Mouse (Mus musculus) c-Kit-negative CD71-positive TER-119-positive erythroid progenitor cells, embryonic 14.5 days (primary cell): ENCODE measurements around the gene Mrps36.
"Not testable (repeated sequence)": the region's sequence is repeated elsewhere in the genome, so short reads cannot be mapped to it uniquely, and the experiment has no call there.

Source experiments
- DNase-seq: peaks from one replicate; pipeline ENCODE4 v3.0.0-alpha.2; 2013; ENCODE audit warnings: low read depth, low spot score

Gene Mrps36

DNA sequence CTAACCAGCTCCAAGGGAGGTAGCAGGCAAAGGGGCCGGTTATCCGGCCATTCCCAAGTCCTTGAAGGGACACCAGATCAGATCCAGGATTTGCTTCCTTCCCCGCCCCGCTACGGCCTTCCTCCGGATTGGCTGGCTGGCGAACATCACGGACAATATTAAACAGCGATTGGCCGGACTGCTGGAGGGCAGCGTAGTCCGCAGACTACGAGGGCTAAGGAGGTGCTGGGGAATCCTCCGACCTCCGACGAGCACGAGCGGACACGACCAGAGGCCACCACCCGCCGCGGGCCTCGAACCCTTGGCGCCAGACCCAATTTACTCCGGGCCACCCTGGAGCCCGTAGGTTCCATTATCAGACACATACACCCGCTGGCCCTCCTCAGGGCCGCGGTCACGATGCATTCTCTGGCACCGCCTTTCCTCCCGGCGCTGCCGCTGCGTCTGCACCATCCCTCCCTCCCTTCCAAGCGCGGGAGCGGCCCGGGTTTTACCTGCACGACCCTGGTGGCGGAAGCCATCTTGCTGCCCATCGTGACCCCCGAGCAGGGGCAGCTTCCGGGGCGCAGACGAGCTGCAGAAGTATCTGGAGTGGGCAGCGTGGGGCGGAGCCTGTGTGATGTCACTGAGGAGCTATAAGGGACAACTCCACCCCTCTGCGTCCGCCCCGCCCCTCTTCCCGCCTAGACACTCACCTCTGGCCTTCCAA, at the start of gene Mrps36:
TSS of gene Mrps36 (minus strand) at position 624 of the 709 bp plus-strand sequence.
- DNase-seq, result peak; percentile 89

DNA sequence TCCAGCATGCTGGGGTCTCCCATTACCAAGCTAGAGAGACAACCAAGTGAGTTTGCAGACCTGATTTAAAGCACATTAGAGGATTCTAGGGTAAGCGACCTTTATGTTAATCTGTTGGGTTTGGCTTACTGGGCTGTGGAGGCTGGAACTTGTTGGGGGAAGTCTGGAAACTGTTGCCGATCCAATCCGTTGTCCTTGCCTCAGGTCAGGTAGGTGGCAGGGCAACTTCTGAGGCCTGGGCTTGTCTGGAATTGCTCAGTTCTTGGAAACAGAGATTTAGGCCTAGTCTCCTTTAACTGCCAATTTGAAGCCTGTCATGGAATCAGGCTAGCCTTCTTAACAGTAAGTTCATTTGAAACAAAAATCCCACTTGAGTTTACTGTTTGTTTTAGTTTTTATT, 44.6 kb upstream of the Mrps36 start:
- no peak for DNase-seq

DNA sequence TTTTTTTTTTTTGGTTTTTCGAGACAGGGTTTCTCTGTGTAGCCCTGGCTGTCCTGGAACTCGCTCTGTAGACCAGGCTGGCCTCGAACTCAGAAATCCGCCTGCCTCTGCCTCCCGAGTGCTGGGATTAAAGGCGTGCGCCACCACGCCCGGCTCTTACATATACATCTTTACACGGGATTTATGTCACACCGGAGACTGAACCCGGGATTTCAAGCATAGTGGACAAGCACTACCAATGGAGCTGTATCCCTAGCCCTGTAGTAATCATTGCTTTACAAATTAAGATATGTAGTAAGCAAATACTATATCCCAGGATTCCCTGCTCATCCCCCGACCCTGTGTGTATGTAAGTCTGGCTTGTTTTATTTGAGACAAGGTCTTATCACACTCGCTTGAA, 43.6 kb upstream of the Mrps36 start:
- not testable (repeated sequence) for DNase-seq

DNA sequence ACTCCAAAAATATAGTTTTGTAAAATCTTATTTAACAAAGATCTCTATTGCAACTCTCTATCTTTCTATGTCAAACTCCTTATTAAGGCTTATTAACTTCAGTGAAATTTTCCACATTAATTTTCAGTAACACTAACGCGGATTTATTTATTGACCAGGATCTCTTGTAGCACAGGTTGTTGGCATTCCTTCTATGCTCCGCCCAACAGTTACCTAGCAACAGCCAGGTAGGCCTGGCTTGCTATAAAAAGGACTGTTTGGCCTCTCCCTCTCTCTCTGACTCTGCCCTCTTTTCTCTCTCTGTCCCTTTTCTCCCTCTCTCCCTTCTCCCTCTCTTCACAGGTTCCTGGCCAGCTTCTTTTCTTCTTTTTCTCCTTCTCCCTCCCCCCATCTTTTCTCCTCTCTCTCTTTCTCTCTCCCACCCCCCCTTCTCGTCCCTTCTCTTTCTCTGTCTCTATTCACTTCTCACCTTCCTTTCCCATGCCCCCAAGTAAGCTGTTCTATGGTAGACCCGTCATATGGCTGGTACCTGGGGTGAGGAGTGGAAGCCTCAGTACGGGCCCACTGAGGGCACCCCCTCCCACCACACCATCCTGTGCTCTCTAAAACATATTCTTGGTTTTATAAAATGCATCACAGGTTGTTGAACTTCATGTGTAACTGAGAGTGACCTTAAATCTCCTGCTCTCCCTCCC, 43.0 kb upstream of the Mrps36 start:
- DNase-seq, result no peak

DNA sequence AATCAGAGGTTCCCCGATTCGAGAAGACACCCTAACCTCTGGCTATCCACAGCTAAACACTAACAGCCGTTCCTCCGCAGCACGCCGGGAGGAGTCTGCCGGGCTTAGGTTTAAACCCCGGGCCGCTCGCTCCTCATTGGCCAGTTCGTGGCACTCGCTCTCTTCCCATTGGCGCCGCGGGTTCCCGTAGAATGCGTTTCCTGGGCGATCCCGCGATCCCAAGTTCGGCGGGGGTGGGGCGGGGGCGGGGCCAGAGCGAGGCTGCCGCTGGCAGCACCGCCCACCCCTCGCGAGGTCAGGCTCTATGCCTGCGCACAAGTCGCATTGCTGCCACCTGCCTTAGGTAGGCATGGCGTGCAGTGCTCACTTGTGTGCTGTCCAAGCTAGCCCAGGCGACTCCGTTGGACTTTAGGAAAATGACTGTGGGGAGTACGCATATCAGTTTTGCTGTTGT, 42.0 kb upstream of the Mrps36 start, which contains the start of gene Ccnb1:
TSS of gene Ccnb1 (minus strand) at position 157 of the 454 bp plus-strand sequence.
- peak; percentile 94 for DNase-seq

DNA sequence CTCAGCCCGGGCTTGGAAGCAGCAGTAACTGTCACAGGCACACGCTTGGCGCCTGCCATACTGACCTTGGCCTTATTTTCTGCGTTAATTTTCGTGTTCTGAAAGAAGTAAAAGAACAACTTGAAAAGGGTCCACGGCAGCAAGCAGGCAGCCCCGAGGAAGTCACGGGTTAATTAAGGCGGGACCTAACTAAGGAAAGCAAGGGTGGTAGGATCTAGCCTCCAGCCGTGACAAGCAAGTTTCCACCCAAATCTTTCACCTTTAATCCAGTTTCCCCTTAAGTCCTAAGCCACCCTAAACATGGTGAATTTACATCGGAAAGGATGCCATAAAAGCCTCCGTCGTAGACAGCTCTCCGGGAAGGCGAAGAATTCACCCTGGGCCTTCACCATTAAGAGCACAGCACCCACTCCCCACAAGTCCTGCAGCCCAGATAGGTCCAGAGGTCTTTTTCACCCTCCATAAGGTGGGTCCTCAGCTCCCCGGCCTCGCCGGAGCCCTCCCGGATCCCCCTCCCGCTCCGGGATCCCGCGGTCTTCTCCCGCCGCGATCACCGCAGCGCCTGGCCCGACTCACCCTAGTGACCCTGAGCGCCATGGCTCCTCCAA, 41.5 kb upstream of the Mrps36 start:
- peak; percentile 46 for DNase-seq

DNA sequence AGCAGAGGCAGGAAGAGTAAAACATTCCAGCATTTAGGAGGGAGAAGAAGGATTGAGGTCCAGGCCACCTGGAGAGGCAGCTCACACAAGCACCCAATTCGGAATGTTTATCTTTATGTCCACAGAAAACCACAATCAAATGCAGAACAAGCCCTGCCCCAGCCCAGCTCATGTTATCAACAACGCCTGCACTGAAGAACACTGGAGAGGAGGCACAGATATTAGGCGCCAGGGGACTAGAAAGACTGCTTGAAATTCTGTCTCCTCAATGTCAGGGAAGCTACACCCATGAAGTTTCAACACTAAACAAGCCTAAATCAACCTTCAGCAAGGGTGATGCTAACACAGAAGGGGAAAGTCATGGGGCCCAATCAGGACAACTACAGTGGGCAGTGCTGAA, 33.0 kb upstream of the Mrps36 start:
- DNase-seq, result no peak

DNA sequence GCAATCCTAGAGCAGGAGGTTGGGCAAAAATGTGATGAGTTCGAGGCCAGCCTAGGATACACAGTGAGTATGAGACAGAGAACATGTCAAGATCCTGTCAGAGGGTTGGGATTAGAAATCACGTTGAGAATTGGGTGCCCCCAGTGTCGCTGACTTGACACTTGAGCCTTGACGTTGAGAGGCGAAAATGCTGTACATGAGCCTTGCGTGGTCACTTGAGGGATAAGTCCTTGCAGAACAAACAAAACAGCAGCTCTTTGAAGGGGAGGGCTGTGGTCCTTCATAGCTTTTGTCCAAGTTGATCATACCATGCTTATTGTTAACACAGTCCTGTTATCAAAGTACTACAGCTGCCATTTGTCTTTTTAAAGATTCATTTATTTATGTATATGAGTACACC, 32.3 kb upstream of the Mrps36 start:
- DNase-seq, result no peak

DNA sequence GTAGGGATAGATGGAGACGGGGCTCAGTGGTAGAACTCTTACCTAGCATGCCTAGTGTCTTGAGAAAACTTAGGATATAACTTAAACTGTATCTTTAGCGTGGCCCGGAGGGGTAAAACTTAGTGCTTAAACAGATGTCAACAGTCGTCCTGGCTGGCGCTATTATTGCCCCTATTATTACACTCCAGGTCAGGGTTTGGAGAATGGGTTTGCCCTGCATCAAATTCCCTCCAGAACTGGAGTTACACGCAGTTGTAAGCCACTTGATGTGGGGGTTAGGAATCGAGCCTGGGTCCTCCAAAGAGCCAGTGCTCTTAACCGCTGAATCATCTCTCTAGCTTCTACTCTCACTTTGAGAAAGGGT, 31.6 kb upstream of the Mrps36 start:
- DNase-seq, result no peak

DNA sequence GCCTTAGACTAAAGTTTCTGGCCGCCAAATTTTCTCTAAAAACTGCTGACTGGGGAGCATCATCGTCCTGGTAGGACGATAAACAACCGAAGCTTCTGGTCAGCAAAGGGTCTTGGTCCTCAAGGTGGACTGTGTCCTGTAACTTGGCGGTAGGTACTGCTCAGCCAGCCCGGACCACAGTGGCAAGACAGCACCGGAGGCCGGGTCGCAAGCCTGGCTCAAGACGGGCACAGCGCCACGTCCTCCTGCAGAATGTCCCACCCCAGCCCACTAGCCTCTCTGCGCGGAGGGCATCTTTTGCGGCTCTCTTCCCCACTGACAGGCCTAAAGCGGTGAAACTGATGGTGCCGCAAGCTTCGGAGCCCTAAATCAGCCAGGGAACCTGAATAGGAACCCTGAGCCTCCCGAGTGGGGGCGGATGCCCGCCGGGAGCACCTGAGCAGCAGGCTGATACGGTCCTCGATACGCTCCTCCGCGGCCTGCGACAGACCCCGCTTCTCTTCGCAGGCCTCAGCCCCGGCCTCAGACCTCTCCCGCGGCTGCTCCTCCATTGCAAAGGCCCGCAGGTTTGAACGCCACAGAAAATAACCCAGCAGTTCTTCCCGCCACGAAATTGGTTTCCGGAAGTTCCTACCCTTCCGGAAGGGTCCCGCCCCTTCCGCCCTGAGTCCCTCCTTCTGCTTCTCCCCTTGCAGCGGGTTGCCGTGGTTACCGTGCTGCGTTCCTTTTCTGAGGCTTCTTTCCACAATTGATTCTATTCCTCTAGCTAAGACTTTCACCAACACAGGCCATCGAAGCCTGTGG, 31.0 kb upstream of the Mrps36 start, which contains the start of gene Cenph:
TSS of gene Cenph (minus strand) at position 648 of the 804 bp plus-strand sequence.
- DNase-seq, result peak; percentile 81

DNA sequence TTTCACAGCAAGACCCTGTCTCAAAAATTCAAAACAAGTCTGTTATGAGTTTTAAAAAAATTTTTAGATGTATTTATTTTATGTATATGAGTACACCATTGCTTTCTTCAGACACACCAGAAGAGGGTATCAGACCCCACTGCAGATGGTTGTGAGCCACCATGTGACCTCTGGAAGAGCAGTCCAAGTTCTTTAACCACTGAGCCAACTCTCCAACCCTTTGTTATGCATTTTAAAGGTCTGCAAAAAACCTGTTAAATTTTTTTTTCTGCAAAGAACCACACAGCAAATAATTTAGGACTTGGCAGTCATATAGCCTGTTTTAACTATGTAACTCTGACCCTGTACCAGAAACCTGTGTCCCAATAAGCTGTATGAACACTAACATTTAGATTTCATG, 30.2 kb upstream of the Mrps36 start:
- DNase-seq, result no peak

DNA sequence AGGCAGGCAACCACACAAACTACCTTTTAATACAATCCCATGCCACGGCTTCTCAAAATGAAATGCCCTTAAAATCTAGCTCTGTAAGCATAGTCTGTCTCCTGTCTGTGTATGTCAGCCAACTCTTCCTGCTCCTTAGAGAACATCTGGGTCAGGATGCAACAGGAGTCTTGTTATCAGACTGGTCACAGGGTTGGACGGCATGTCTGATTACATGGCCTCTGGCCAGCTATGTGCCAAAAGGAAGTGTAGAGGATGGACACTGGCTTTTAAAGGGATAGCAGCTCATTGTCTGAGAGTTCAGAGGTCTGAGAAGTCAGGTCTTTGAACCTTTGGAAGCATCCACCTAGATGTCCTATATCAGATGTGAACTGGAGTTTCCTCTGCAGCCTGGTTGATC, 10.9 kb upstream of the Mrps36 start:
- no peak for DNase-seq

DNA sequence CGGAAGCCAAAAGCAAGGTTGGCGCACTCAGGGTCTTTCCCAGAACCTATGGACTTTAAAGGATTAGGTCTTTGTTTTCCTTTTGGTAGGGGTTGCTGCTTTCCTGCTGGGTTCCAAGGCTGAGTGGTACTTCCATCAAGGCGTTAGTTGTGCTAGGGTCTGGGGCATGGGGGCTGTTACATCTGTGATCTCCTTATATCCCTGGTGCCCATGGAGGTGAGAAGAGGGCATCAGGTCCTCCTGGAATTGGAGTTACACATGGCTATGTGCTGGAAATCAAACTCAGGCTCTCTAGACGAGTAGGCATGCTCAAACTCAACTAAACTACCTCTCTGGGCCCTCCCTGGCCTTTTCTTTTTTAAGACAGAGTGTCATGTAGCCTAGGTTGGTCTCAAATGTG, 9.7 kb upstream of the Mrps36 start:
- DNase-seq, result no peak

DNA sequence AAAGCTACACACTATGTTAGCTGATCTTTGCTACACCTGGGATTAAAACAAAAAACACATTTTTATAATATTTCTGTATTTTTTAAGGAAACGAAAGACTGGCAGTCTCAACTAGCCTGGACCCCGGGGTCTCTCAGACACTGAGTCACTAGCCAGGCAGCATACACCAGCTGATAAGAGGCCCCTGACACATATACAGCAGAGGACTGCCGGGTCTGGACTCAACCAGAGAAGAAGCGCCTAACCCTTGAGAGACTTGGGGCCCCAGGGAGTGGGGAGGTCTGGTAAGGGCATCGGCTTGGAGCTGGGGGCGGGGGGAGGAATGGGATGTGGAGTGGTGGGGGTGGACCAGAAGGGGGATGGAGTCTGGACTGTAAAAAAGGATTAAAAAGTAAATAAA, 8.6 kb upstream of the Mrps36 start:
- no peak for DNase-seq

DNA sequence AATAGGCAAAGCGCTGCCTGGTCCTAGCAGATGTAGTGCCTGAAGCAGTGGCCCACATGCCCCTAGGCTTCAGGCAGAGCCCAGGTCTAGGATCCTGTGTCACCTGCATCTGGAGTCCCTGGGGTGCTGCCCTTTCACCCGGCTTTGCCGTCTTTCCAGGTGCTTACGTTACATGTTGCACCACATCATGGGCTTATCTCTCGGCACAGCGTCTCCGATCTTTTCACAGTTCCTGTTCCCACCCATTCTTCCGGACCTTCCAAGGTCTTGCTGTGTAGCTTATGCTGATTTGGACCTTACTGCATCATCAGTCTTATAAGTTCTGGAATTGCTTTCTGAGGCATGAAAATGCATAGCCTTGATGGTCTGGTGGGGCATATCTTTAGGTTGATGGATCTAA, 8.1 kb upstream of the Mrps36 start:
- no peak for DNase-seq

DNA sequence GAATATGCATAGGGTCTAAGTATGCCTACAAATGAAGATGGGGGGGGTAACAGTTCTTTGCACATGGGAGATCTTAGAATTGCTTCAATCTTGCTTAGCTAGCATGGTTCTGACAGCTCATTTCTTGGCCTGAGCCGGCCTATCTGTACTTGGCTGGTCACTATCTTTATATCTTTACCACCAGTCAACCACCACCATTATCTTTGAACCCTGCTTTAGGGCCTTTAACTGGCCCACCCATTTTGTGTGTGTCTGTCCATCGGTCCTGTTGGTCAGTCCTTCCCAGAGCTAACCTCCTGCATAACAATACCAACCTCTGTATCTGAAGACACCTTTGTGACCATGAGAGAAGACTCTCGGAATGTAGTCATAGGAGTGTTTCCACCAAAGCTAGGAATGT, 6.9 kb upstream of the Mrps36 start:
- DNase-seq, result no peak

DNA sequence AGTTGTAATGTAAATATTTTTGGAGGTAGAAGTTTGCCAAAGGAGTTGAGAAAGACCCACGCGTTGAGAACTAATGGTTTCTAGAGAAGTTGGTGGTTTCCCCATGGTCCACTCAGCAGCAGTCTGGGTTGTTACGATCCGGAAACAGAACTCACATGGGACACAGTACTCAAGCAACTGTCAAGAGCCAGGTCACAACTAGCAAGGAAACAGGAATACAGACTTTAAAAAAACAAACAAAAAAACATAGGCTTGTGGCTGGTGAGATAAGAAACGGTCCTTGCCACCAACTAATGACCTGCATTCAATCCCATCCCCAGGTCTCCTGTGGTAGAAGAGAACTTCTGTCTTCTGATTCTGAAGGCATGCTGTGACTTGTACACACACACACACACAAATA, 6.3 kb upstream of the Mrps36 start:
- DNase-seq, result no peak

DNA sequence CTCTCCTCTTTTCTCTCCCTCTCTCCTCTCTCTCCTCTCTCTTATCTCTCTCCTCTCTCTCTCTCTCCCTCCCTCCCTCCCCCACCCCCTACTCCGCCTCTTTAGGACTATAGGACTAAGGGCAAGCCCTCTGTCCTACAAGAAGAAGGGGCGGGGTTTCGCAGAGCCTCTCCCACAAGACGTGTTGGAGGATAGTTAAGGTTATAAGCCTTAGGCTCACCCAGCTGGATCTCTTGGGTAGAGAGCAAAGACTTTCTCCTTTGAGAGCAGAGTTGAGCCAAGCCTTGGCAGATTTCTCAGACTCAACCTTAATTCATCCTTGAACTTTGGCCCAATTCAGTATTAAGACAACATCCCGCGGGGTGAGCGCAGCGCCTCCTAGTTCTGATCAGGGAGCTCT, 4.2 kb upstream of the Mrps36 start:
- no peak for DNase-seq

DNA sequence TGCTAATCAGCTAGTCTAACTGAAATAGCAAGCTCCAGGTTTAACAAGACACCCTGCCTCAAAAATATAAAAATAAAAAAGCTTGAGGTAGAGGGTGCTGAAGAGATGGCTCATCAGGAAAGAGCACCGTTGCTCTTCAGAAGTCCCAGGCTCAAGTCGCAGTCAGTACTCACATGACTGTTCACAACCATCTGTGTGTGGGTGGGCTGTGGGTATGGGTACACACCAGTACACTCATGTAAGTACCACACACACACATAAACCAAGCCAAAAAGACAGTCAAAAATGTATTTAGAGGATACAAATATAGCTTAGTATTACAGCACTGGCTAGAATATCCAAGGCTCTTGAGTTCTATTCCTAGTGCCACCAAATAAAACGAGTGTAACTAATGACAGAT, 1.6 kb upstream of the Mrps36 start:
- DNase-seq, result no peak

DNA sequence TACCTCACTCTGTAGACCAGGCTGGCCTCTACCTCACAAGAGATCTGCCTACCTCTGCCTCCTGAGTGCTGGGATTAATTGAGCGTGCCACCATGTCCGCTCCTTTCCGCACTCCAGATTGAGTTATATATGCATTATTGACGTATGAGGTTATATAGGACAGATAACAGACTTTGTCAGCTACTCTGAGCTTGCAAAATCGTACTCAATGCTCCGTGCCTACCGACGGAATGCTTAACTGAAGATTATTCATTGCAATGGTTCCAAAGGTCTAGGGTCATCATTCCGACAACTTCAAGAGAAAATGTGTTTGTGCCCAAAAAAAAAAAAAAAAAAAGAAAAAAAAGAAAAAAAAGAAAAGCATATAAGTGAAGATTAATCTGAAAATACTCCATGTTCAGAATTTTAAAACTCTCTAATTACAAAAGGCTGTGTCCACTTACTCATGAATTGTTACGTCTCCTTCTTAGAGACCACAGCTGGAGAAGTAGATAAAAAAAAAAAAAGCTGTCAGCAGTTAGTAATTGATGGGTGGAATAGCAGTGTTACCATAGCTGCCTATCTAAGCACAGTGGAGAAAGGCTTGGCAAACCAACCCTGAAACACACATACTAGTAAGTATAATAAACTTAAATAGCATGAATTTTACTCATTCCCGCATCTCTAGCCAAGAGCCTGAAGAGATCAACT, 968 bp downstream of the Mrps36 start:
- no peak for DNase-seq

DNA sequence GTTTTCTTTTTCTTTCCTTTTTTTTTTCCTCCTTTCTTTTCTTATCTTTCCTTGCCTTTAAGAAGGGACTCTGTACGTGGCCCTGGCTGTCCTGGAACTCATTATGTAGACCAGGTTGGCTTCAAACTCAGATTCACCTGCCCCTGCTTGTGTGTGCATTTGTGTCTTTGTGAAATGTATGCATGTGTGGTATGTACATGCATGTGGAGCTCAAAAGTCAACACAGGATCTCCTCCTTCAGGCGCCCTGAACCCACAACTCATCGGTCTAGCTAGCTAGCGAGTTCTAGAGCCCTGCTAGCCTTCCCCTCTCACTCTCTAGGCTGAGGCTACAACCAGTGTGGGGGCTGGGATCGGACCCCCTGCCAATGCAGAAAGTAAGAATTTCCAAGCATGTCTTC, 1.6 kb downstream of the Mrps36 start:
- DNase-seq, result no peak
